Mouse (Mus musculus) kidney, adult 11 months (tissue): ENCODE measurements at regions not wholly inside any gene's neighbourhood (a gene's known extent, or its start where the extent isn't known, plus 50 kb on each side); places are given as distances from the start of the nearest gene placed in this dataset.

Experiments
- DNase-seq: peaks from one replicate; pipeline ENCODE4 v3.0.0; 2022

DNA sequence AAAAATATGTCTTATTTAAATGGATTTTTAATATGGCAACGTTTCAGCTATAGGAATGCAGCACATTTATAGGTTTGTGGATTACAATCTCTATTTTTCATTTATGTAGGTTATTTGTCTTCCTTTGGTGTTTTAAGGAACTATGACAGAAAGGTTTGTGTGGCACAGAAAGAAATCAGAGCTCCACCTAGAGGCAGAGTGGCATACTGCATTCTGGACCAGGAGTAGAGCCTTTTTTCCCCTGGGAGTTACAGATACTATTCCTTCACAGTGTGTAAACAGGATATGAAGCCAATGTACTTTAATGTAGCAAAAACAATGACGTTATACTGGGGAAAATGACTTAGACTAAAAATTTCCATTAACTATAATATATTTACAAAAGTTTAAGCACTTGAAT, 94.9 kb upstream of the St8sia4 start:
- peak; percentile 3 for DNase-seq

DNA sequence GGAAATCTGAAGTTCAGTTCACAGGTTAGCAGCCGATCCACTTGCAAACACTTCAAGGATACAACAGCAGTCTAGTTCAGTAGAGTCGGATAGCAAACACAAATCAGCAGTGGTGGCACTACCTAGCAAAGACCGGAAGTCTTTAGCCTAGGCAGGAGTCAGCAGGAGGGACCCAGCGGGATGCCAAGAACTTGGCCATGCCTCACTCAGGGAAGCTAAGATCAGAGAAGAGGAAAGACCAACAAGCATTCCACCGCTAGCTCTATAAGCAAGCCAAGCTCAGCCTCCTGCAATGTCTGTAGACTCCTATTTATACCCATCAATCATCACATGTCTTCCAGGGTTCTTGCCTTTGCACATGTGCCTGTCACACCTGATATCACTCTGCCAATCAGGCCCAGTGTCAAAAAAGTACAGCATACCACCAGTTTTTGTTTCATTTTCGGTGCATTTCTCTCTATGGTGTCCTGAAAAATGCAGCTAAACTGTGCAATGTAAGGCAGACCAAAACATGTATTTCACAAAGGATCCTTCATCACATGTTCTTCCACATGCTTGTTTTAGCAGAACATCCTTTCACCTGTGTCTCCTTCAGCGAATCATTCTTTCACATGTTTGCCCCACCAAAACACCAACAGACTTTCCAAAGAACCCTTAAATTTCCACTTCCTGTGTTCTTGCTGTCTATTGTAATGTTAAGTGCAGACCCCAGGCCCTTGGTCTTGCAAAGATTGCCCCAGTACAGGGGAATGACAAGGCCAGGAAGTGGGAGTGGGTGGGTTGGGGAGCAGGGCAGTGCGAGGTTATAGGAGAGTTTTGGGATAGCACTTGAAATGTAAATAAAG, 86.9 kb upstream of the St8sia4 start:
- no peak for DNase-seq

DNA sequence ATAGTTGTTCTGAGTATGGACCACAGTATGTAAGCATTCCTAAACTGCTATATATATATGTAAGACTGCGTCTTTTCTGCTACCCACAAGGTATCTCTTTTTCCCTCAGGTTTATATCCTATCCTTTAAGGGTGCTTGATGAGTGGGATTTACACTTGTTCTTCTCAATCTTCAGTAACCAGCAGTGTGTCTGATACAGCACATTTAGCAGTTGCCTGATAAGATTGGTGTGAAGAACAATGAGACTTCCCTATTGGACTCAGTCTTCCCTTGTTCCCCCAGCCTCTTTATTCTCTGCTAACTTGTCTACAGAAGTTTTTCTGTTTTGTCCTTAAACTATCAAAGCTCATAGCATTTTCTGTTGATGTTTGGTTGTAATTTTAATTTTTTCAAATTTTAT, 86.1 kb upstream of the St8sia4 start:
- no peak for DNase-seq

DNA sequence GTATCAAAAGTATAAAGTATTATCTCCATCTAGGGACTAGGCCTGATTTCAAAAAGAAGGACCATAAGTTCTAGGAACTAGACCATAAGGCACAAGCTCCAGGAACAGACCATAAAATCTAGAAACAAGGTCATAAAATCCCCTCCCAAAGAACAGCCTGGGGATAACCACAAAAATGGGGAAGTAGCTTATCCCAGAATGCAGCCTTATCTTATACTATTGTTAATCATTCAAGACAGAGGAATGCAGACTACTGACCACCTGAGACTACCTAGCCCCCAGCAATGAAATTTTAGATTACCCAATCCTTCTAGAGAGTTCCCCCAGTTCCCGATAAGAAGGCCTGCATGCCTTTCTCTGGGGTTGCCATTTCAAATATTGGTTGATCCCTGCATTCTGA, 81.6 kb upstream of the St8sia4 start:
- no peak for DNase-seq

DNA sequence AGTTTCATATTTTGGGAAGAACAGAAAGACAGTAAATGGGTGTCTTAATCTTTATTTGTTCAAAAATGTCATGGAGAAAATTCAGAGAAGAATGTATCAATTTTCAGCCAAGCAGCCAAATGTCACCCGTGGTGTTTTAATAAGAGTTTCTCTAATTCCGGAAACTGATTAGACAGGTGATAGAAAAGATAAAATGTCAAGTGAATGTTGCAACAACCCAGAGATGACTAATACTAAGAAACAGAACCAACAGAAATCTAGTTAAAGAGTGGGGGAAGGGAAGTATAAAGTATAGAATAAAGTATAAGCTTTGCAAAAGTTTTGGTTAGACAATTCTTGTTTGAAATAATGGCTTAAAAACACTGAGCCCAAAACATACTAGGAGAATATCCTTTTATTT, 79.9 kb upstream of the St8sia4 start:
- no peak for DNase-seq

DNA sequence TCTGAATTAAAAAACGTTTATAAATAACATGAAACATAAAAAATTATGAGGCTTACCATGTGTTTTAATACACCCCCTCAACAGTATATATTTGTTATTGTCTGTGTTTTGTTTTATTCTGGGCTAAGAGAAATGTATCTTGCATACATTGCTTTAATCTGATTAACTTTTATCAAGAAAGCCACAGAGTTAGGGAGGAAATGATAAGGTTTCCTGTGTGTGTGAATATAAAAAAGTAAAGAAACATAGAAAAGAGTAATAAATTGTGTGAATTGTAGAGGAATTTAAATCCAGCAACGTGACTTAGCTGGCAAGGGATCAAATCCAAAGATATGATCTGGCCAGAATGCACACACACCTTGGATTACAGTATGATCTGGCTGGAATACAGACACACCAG, 77.1 kb upstream of the St8sia4 start:
- no peak for DNase-seq

DNA sequence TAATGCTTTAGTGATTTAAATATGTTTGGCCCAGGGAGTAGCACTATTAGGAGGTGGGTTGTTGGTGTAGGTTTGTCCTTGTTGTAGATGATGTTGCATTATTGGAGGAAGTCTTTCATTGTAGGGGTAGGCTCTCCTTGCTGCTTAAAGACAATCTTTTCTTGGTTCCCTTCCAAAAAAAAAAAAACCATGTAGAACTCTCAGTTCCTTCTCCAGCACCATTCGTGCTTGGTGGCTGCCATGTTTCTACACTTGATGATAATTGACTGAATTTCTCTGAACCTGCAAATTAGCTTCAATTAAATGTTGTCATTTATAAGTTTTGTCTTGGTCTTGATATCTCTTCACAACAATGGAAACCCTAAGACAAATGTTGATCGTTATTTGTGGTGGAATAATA, 76.0 kb upstream of the St8sia4 start:
- no peak for DNase-seq

DNA sequence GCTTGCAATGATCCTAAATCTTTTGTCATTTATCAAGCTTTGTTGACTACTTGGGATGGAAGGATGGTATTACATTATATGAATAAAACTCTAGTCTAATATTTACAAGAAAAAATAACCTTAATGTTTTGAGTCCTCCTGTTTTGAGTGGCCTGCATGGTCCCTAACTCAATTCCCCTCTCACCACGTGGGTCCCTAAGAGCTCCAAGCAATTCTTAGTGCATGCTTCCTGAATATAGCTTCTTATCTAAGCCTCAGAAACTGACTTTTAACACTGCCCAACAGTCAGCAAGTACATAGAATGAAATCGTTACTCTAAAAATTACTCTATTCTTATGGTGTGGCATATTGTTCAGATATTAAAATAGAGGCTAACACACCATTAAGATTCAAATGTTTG, 52.1 kb upstream of the St8sia4 start:
- DNase-seq = no peak

DNA sequence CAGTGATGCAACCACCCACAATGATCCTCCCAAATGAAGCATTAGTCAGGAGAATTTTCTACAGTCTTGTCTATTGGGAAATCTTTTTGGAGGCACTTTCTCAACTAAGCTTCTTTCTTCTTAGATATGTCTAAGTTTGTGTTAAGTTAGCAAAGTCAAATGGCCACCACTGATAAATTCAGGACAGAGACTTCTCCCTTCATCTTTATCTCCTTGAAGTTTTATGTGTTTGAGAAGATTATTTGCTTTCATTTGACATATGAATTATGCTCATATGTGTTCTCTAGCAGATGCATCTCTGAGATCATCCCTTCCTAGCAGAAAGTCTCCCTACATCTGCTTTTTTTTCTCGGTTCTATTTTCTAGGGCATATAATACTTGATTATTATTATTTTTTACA, 51.4 kb upstream of the St8sia4 start:
- no peak for DNase-seq
